Mouse (Mus musculus): ENCODE data around the gene Pde10a. TPM values are rescaled to one million over a fixed set of nuclear protein-coding genes. Genes with fewer than 3 reads are reported as not detected.

Pde10a gene
- total RNA-seq, 1 experiment from 2014 or later = 16.1 TPM

DNA sequence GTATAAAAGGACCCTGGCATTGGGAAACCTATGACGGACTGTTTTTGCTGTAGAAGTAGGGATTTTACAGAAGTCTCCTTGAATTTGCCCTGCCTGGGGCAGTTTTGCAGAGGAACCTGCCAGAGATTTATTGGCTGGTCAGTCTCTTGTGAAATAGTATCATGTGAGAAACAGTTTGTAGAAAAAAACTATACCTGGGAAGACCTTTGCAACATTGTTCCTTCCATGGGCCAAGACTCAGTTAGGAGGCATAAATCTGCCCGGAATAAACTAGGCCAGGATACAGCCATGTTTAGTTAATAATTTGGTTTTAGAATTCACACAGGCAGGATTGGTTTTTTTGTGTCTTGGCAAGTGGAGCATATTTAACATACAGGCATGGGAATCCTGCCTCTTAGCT, 458.4 kb downstream of the Pde10a start:
- no peak for ATAC-seq (replicated peaks; ENCODE audit: low read depth, poor library complexity, severe bottlenecking)

DNA sequence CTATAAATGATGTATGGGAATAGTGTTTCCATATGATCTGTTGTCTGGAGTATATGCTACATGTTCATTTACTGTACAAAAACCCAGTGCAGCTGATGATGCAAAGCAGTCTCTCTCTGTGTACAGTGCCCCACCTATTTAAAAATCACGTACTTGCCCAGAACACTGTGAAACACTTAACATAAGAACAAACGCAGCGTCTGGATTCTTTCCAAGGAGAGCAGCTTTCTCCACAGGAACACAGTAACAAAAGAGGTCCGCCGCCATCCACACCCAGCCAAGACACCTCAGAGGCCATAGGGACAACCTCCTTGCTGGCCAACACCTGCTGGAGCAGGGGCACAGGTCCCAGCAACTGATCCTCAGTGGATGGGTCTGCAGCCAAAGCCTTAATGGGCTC, 460.5 kb downstream of the Pde10a start:
- no peak for ATAC-seq (replicated peaks; ENCODE audit: low read depth, poor library complexity, severe bottlenecking)

DNA sequence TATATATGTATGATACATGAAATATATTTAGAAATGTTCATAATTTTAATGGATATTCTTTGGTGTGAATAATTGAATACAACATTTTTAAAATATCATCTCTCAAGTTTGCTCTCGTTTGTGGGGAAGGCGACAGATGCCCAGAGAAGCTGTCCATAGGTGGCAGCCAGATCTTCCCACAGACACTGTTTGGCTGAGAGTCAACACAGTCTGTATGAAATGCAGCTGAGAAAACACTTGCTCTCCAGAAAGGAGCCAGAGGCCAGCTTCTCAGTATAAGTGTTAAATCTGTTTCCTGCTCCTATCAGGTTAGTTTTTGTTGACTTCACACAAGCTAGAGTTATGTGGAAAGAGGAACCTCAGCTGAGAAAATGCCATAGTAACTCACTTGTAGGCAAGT, 461.4 kb downstream of the Pde10a start:
- no peak for ATAC-seq (replicated peaks; ENCODE audit: low read depth, poor library complexity, severe bottlenecking)

DNA sequence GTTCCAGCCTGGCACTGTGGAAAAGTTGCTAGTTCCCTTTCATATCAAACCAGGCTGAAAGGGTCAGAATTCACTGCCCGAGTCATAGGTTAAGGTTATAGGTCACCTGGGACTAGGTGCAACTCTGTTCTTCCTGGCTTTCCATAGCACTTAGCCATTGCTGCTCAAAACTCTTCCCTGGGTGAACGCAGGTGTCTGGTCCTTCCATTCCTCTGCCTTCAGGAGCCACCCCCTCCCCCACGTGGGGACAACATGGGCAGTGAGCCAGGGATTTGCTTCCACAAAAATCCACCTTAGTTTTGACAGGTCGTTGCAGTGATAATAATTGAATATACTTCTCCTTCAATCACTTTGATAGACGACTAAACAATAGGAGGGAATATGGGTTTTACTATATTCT, 462.2 kb downstream of the Pde10a start:
- ATAC-seq (replicated peaks; ENCODE audit: low read depth, poor library complexity, severe bottlenecking) = no peak

DNA sequence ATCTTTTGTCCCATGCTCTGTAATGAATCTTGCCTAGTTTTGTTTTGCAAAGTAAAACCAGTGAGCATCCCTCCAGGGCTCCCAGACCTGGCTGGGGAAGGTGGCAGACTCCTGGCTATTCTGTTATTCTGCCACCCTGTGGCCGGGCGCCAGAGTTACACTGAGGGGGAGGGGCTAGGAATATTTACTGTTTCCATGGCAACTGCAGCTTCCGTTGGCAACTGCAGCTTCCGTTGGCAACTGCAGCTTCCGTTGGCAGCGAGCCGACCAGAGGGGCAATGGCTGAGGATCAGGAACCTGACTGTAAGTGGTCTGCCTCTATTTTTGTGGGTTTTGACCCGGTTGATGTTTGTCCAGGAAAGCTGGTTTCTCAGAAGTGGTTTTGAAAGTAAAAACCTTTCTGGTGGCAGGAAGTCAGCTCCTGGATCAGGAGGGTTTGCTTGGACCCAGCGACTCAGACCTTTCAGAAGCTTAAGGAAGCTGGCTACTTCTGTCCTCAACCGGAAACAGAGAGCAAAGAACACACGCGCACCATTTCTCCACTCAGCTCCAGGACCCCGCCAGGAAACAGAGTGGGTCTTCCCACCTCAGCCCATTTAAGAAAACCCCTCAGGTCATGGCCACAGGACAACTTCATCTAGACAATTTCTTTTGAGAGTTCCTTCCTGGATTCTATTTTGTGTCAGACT, 463.1 kb downstream of the Pde10a start, which contains the start of gene 1700010I14Rik:
Gene 1700010I14Rik (plus strand): TSS at position 215 of the 689 bp plus-strand sequence.
- peak; percentile 88 for ATAC-seq (replicated peaks; ENCODE audit: low read depth, poor library complexity, severe bottlenecking)

DNA sequence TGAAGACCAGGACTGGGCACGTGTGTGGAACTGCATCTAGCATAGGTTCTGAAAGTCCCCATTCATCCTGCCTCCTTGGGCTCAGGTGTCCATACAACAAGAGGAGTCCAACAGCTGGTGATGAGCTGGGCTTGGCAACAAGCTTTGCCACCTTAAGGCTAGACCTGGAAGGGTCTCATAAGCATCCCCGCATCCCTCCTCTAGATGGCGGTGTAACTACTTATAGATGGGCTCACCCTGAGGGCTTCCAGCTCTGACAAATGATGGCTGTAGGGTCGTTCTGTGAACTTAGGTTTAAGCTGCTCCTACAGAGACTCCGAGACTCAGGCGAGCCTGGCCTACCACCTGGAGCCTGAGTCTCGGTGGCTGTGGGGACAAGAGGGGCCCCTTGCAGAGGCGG, 466.0 kb downstream of the Pde10a start:
- no peak; the same call in 1 of the 2 replicates for ATAC-seq (replicated peaks; ENCODE audit: low read depth, poor library complexity, severe bottlenecking)

DNA sequence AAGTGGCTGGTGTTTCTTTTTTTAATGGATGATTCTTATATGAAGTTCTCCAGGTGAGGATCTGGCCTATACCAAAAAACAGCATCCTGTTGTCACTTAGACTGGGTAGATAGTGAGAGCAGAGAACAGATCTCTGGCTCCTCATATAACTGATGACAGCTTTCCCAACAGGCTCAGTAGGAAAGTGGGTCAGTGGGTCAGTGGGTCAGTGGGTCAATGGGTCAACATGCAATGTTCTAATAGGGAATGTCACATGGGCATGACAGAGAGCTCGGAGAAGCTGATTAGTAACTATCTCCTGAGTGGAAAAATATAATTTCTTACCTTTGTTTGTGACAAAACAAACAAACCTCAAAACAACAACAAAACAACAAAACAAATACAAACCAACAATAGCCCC, 470.2 kb downstream of the Pde10a start:
- ATAC-seq (replicated peaks; ENCODE audit: low read depth, poor library complexity, severe bottlenecking) = no peak

DNA sequence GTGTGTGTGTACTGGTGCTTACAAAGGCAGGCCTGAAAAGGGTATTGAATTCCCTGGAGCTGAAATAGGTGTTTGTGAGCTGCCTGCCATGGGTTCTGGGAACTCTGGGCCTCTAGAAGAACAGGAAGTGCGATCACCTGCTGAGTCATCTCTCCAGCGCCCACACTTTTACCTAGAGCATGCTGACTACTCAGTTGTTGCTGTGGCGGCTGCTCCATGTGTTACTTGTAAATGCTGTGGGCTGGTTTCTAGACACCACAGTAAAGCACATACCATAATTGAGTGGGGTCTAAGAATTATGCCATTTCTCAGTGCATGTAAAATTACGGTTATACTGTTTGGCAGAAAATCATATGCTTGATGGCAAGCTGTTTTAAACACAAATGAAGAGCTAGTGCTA, 477.3 kb downstream of the Pde10a start:
- ATAC-seq (replicated peaks; ENCODE audit: low read depth, poor library complexity, severe bottlenecking) = peak; percentile 73

DNA sequence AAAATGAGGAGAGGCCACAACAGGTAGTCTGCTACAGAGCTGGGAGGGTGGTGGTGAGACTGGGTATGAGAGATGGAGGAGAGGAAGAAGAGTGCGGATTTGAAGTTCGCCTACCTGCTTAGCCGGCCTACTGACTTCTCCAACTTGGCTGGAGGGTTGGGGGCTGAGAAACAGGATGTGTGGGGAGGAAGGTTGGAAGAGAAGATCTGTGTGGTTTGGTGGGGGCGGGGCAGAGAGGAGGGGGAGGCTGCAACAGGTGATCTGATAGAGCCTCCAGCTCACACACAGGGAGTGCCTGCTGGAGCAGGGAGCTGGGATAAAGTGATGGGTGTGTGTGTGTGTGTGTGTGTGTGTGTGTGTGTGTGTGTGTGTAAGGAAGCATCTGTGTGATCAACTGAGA, 479.3 kb downstream of the Pde10a start:
- ATAC-seq (replicated peaks; ENCODE audit: low read depth, poor library complexity, severe bottlenecking) = no peak

DNA sequence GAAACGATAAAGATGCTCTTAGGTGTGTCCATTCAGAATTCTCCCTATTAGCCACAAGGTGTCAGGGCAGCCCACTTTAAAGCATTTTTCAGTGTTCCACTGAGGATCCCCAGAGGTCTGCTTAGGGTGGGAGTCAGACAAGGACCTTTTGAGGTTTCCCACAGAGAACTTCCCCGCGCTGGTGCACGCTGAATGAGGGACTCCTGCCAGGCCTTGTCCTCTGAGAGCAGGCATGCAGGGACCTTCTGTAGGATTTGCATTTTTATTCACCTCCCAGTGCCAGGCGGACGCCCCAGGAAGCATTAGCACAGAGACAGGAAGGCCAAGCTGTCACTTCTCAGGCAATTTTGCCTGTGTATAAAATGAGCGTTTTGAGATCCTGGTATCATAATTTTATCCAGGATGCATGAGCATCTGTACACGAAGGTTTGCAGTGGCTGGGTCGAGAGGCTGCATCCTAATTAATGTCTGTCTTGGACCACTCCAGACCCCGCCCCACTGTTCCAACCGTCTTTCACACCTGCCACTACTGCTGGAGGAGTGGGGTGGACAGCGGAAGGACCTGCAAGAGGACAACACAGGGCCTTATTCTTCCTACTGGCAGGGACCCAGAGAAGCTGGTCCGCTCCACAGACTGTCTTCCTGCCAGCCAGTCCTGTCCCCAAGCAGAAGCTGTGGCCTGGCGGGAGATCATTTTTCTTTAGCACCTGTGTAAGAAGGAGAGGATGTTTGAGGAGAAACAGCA, 498.2 kb downstream of the Pde10a start:
- no peak for ATAC-seq (replicated peaks; ENCODE audit: low read depth, poor library complexity, severe bottlenecking)

DNA sequence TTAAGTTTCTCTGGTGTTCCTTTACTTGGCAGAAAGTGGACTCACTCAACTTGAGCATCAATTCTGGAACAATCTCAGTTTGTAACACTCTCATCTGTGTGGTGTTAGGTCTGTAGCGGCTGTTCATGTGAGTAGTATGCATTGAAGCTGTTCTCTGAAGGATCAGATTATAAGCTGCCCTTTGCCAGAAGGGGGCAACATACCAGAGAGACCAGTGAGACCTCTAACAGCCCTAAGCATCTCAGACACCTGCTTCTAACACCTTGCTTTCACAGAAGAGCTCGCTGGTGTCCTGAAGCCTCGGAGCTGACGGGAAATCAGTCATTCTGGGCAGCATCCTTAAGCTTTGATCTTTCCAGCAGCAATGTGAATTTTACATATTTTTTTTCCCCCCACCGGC, 505.0 kb downstream of the Pde10a start:
- ATAC-seq (replicated peaks; ENCODE audit: low read depth, poor library complexity, severe bottlenecking) = no peak

DNA sequence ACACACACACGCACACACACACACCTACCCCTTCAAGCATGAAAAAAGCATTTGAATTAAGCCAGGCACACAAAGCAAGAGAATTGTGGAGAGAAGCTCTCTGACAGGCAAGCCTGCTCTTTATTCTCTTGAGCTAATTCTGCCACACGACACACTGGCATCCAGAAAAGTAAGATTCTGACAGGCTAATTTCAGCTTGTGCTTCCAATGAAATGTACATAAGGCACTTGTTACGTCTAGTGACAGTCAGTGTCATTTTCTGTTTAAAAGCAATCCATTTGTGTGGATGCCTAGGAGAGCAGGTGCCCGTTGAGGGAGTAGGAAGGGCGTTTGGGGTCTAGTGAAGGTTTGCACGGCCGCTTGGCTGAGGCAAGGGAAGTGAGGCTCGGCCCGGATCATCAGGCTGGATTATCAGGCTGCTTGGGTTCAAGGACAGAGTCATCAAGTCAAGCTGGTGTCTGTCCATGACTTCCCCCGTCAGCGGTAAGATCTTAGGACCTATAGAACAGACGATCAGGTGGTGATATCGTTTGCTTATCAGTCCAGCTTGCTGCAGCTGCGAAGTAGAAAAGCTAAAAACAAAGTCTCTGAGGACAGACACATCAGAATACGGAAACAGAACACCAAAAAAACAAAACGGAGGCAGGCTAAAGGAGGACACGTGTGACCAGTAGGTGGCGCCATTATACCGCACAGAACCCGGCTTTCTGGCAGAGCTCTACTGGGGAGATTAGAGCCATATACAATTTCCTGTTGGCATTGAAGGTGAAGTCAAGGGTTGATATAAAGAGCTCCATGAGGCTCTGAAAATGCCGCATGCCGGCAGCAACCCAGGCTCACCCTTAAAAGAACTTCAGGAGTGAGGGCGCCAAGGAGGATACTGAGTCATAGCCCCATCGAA, 506.3 kb downstream of the Pde10a start:
- peak; percentile 95 for ATAC-seq (replicated peaks; ENCODE audit: low read depth, poor library complexity, severe bottlenecking)

DNA sequence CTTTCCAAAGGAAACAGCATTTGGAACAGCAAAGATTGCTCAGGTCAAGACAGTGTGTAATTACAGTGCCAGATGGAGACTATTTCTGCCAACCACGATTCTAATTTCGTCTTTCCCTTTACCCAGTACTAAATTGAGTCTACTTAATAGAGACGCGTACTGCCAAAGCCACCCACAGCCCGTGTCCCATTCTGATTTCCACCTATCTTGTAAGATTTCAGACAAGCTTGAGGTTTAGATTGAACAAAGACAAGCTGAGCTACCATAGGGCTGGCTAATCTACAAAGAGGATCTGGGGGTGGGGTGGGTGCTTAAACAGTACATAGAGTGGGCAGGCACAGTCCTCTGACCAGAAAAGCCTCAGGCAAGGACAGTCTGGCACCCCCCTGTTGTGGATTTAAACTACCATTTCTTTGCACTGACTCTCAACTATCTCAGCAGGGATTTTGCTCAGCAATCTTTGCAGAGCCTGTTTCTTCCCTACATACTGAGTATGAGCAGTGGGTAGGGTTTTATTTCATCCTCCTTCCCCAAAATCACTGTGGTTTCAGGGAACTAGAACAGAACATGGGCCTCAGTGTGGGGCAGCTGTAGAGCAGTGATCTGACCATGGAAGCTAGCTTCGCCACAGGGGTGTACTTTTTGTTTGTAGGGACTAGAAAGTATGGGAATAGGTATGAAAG, 507.3 kb downstream of the Pde10a start:
- ATAC-seq (replicated peaks; ENCODE audit: low read depth, poor library complexity, severe bottlenecking) = no peak

DNA sequence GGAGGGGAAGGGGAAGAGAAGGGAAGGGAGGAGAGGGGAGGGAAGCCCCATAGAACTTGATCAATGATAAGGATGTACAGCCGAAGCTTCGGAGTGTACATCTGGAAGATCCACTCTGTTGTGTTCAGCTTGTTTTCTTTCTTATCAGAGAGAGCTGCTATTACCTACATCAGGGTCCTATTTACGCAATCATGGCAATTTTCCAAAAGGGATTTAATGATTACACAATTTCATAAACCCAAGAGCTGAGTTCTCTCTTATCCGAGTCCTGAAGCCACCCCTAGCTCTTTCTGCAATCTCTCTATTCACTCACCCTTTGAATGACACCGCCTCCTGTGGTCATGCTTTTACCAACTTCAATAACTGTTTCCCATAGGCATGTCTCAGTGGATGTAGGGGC, 508.3 kb downstream of the Pde10a start:
- no peak for ATAC-seq (replicated peaks; ENCODE audit: low read depth, poor library complexity, severe bottlenecking)

DNA sequence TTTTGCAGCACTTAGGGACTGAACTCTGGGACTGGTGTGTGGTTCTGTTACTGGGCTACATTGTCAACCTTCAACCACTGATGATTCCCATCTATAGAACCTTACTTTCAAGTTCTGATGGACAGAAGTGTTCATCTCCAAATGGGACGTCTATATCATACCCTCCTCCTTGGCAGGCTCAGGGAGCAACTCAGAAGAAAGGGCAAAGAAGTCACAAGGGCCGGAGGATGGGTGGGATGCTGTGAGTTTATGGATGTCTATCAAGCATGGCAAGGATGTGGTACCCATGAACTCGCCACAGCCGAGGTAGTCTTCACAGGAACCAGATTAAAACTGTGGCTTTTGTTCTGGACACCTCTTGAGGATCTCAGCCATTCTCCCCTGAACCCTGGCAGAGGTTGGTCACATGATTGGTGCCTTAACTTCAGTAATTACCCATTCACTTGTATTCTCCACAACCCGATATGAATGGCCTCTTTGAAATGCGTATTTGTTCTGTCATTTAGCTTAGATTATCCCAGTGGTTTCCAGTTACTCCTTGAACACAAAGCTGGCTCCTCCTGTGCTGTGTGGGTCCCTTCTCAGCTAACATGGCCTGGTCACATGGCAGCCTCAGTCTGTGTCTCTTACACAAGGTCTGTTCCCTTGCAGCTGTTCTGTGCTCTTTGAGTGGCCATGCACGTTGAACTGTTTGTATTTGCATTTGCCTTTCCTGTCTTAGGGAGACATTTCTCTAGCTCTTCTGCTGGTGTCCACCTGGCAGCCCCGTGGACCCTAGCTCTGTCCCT, 510.6 kb downstream of the Pde10a start:
- no peak for ATAC-seq (replicated peaks; ENCODE audit: low read depth, poor library complexity, severe bottlenecking)

All from common myeloid progenitor, adult 5-6 weeks (primary cell).